Mouse (Mus musculus) kidney, postnatal 0 days (tissue): ENCODE measurements at regions not wholly inside any gene's neighbourhood (a gene's known extent, or its start where the extent isn't known, plus 50 kb on each side); places are given as distances from the start of the nearest gene placed in this dataset.
A peak's percentile ranks its signal among the peaks of the same experiment; 100 is the strongest.

ENCODE experiments used
- ATAC-seq: fragments of 200-750 bp; cut with Nextera tagmentation; replicated peaks from 2 replicates; pipeline ENCODE4 v1.8.0; 2017; ENCODE audit warnings: low read depth, moderate number of reproducible peaks, moderate TSS enrichment, moderate library complexity; ENCODE audit not compliant: low FRiP score
- DNase-seq: peaks from one replicate; pipeline ENCODE4 v3.0.0-alpha.2; 2016; ENCODE audit warnings: low spot score
- H3K27ac ChIP-seq: fragments of 300-500 bp; sonication (generic); 2 replicates; pipeline ENCODE4 v1.5.1; 2014; ENCODE audit warnings: mild to moderate bottlenecking
- H3K27me3 ChIP-seq: fragments of 300-500 bp; sonication (generic); 2 replicates; pipeline ENCODE4 v1.6.1; 2014; ENCODE audit warnings: low read length, mixed read lengths; ENCODE audit not compliant: insufficient read depth
- H3K36me3 ChIP-seq: fragments of 300-500 bp; sonication (generic); 2 replicates; pipeline ENCODE4 v1.6.1; 2014; ENCODE audit warnings: low read length, mixed read lengths; ENCODE audit not compliant: insufficient read depth
- H3K4me1 ChIP-seq: fragments of 300-500 bp; sonication (generic); replicated peaks from 2 replicates; pipeline ENCODE4 v1.6.1; 2014; ENCODE audit warnings: antibody characterized with exemption, low read length, mixed read lengths; ENCODE audit not compliant: insufficient read depth
- H3K4me2 ChIP-seq: fragments of 300-500 bp; sonication (generic); 2 replicates; pipeline ENCODE4 v1.6.1; 2014; ENCODE audit warnings: mild to moderate bottlenecking, low read length, moderate library complexity, mixed read lengths
- H3K4me3 ChIP-seq: fragments of 300-500 bp; sonication (generic); replicated peaks from 2 replicates; pipeline ENCODE4 v1.5.1; 2014; ENCODE audit warnings: low read depth, low read length
- H3K9ac ChIP-seq: fragments of 300-500 bp; sonication (generic); 2 replicates; pipeline ENCODE4 v1.6.1; 2014; ENCODE audit warnings: low read depth, low read length
- H3K9me3 ChIP-seq: fragments of 300-500 bp; sonication (generic); replicated peaks from 2 replicates; pipeline ENCODE4 v1.6.1; 2016; ENCODE audit warnings: low read length, inconsistent platforms, mixed read lengths
- CTCF ChIP-seq: IDR thresholded peaks from 2 replicates; pipeline ENCODE4 v1.5.1; 2016; ENCODE audit warnings: antibody characterized with exemption, low read depth, mild to moderate bottlenecking, moderate library complexity
- WGBS: fragments of 180-500 bp; shearing (Covaris S2); extraction: QIAGEN DNeasy Blood & Tissue Kit; methylation state at CpG from one replicate; pipeline ENCODE4 v1.1.7; 2014; 5-methylcytosine and 5-hydroxymethylcytosine counted together

DNA sequence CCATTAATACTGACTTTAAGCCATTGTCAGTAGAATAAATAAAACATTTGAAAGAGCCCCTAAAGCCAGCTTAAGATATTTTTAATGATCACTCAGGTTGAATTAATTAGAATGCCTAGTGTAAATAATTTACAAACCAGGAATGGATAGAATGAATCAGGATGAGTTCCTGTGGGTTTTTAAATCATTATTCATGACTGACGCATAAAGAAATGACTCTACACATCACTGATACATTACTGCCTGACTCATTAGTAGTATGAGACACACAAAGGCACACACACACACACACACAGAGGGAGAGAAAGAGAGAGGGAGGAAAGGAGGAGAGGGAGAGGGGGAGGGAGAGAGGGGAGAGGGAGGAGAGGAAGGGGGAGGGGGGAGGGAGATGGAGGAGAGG, 612.0 kb downstream of the Ipmk start:
- DNase-seq (no peak), ATAC-seq (no peak)
- Histone ChIP-seq H3K36me3 (no peaks in the 10 kb centered on the region), H3K27me3 (no peaks in the 10 kb centered on the region), H3K9me3 (no peaks in the 10 kb centered on the region), H3K9ac (no peak overlapping the region), H3K4me2 (no peak overlapping the region), H3K4me1 (no peaks in the 10 kb centered on the region), H3K27ac (no peak overlapping the region), H3K4me3 (no peak overlapping the region)
- no peak for TF ChIP-seq CTCF
- 92% methylated on average over 1 of the region's 1 CpGs for WGBS

DNA sequence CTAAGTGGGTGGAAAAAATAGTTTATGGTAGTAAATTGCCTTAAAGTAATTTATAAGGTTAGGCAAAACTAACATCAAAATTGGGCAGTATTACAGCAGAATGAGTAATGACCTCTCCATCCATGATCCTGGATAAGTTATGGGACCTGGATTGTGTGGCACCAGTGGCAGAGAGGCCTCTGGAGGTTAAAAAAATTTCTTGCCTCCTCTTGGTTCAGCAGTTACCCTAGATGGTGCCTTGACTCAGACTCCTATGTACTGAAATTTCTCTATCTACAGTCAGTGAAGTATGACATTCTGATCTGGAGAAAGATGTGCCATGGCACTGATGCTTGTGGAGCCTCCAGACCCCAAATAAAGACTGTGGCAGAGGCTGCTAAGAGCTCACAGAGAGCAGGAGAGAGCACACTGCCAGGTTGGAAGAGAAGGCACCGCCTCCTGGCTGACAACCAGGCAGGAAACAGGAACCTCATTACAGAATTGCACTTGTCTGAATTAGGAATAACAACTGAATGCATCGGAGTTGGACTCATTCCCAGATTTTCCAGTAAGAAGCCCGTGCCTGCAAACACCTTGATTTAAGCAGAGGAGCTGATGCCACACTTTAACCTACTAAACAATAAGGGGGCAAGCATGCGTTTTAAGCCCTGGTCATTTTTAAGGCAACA, 613.0 kb downstream of the Ipmk start:
- DNase-seq (no peak), ATAC-seq (no peak)
- Histone ChIP-seq H3K4me1 (no peaks in the 10 kb centered on the region), H3K27ac (no peak overlapping the region), H3K36me3 (no peaks in the 10 kb centered on the region), H3K4me3 (no peak overlapping the region), H3K9me3 (no peaks in the 10 kb centered on the region), H3K4me2 (no peak overlapping the region), H3K27me3 (no peaks in the 10 kb centered on the region), H3K9ac (no peak overlapping the region)
- 50% methylated on average over 4 of the region's 4 CpGs for WGBS
- no peak for TF ChIP-seq CTCF

DNA sequence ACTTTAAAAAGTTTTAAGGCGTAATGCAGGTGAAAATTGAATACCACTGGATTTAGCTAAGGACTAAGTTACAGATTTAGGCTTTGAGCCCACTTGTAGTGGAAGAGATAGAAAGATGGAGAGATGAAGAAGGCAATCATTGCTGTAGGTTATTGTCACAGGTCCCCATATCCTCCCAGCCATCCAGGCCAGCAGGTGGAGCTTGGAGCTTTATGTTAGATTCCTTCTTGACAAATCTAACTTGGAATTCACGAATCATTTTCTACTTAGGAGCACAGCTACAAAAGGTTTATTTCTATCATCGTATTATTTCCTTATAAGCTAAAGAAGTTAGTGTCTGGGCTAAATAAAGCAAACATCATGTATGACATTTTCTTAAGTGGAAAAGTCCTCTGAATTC, 630.5 kb downstream of the Ipmk start:
- no peaks in the 10 kb centered on the region for H3K36me3 ChIP-seq
- no peak overlapping the region for H3K4me3 ChIP-seq
- H3K27ac ChIP-seq: no peak overlapping the region
- no peaks in the 10 kb centered on the region for H3K27me3 ChIP-seq
- WGBS: 82% methylated on average over 3 of the region's 3 CpGs
- no peak for DNase-seq
- no peaks in the 10 kb centered on the region for H3K9me3 ChIP-seq
- H3K4me1 ChIP-seq: no peaks in the 10 kb centered on the region
- no peak overlapping the region for H3K4me2 ChIP-seq
- TF ChIP-seq CTCF: peak; percentile 49
- no peak overlapping the region for H3K9ac ChIP-seq
- ATAC-seq: no peak

DNA sequence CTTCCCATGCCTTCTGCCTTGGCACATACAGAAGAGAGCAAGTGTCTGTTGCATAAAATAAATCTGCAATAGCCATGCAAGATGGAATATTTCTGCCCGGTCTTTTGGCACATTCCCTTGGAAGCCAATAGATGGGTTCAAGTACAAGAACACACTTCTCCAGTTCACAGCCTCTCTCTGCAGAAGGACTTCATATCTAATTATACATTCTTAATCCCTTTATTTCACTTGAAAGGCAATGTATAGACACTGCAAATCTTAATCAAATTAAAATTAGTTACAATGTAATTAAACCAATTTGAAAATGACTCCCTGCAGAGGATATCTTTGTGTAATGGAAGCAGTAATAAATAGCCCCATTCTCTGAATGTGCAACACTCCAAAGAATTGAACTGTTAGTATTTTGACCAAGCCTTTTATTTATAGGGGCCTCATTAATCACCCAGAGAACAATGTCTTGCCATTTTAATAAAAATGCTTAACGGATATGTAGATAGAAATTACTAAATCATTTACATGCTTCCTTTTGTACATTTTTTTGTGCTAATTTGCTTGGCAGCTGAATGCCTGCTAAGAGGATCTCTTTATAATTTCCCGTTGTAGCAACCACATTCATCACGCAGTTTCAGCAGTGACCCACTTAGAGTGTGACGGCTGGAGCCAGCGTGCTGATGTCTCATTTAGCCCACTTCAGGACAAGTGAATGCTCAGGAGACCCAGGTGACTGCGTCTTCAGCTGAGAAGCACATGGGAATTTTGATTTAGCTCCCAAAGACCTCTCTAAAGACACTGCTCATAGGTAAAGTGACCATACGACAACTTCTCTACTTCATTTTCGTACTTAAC, 651.5 kb upstream of the Zwint start:
- TF ChIP-seq CTCF: no peak
- H3K9me3 ChIP-seq: no peaks in the 10 kb centered on the region

More for the DNA sequence above, 651.5 kb upstream of the Zwint start:
- Histone ChIP-seq H3K4me2 (no peak overlapping the region), H3K27ac (no peak overlapping the region), H3K36me3 (no peaks in the 10 kb centered on the region), H3K4me3 (no peak overlapping the region), H3K4me1 (no peaks in the 10 kb centered on the region), H3K27me3 (no peaks in the 10 kb centered on the region), H3K9ac (no peak overlapping the region)
- DNase-seq (no peak), ATAC-seq (no peak)
- 83% methylated on average over 9 of the region's 9 CpGs for WGBS
